Mouse (Mus musculus) hindbrain, embryonic 14.5 days (tissue): ENCODE data around the gene Slc18a3. TPM values are rescaled to one million over a fixed set of nuclear protein-coding genes. Genes with fewer than 3 reads are reported as not detected.
A peak's percentile ranks its signal among the peaks of the same experiment; 100 is the strongest.

Source experiments
- ATAC-seq: fragments of 200-750 bp; cut with Nextera tagmentation; 2 replicates; pipeline ENCODE4 v1.8.0; 2017; ENCODE audit warnings: moderate number of reproducible peaks, mild to moderate bottlenecking, moderate TSS enrichment, moderate library complexity; ENCODE audit not compliant: low FRiP score
- DNase-seq: peaks from one replicate; pipeline ENCODE4 v3.0.0-alpha.2; 2015; ENCODE audit warnings: low spot score
- H3K27ac ChIP-seq: fragments of 300-500 bp; sonication (generic); 2 replicates; pipeline ENCODE4 v1.5.1; 2014; ENCODE audit warnings: mild to moderate bottlenecking, moderate library complexity
- H3K27me3 ChIP-seq: fragments of 300-500 bp; sonication (generic); 2 replicates; pipeline ENCODE4 v1.6.1; 2014; ENCODE audit warnings: mild to moderate bottlenecking, low read length, mixed read lengths; ENCODE audit not compliant: control insufficient read depth, insufficient read depth
- H3K36me3 ChIP-seq: fragments of 300-500 bp; sonication (generic); replicated peaks from 2 replicates; pipeline ENCODE4 v1.6.1; 2014; ENCODE audit not compliant: control insufficient read depth, insufficient read depth
- H3K4me1 ChIP-seq: fragments of 300-500 bp; sonication (generic); replicated peaks from 2 replicates; pipeline ENCODE4 v1.6.1; 2014; ENCODE audit warnings: antibody characterized with exemption, low read length, mixed read lengths; ENCODE audit not compliant: control insufficient read depth, insufficient read depth
- H3K4me2 ChIP-seq: fragments of 300-500 bp; sonication (generic); replicated peaks from 2 replicates; pipeline ENCODE4 v1.6.1; 2014; ENCODE audit warnings: mild to moderate bottlenecking, moderate library complexity
- H3K4me3 ChIP-seq: fragments of 300-500 bp; sonication (generic); replicated peaks from 2 replicates; pipeline ENCODE4 v1.5.1; 2014; ENCODE audit warnings: mild to moderate bottlenecking, low read length
- H3K9ac ChIP-seq: fragments of 300-500 bp; sonication (generic); 2 replicates; pipeline ENCODE4 v1.6.1; 2014
- H3K9me3 ChIP-seq: fragments of 300-500 bp; sonication (generic); 2 replicates; pipeline ENCODE4 v1.6.1; 2016; ENCODE audit warnings: low read length; ENCODE audit not compliant: control insufficient read depth
- WGBS: fragments of 180-500 bp; shearing (Covaris S2); extraction: QIAGEN DNeasy Blood & Tissue Kit; methylation state at CpG from one replicate; pipeline ENCODE4 v1.1.7; 2014; 5-methylcytosine and 5-hydroxymethylcytosine counted together
- polyA plus RNA-seq: library from polyadenylated mRNA; unstranded; fragments of >200 nt; fragmentation: Nextera tagmentation; extraction: Ambion mirVana; gene quantifications from 2 replicates; pipeline ENCODE4 v1.2.1, GENCODE M21; 2014

Slc18a3 gene
- polyA plus RNA-seq, 1 experiment from 2014 or later: 26.9 TPM

DNA sequence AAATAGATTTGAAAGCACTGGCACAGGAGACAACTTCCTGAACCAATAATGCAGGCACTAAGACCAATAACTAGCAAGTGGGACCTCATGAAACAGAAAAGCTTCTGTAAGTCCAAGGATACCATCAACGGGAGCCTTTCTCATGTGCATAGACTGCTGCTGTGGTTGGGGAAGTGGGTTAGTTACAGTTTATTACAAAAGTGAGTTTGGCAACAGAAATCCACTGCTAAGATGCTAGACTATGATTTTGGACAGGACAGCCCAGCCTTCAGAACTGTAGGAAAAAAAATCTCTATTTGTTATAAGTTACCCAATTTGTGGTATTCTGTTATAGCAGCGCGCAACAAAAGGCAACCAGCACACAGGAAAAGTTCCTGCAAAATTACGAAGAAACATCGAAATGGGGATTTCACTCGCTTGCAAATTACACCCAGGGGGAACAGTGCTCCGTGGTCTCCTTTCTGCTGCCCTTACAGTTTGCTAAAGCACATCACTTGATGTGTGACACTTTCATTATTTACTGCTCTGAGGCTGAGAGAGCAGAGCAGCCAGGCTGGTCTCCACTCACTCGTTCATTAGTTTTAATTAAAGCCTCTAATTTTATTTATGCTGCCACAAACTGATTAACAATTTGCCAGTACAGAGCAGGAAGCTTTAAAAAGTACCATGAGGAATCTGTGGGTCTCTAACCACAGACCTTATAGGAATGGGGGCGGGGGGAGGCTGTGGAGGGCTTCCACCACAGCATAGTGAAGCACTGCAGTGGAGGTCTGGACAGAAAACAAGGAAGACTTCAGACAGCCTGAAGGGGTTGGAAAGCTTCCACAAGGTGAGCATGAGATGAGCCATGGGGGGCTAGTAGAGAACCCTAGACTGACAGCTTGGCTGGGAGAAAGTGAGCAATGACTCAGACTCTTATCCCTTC is 38.4 kb upstream of the Slc18a3 start:
- H3K9me3 ChIP-seq: no peaks in the 10 kb centered on the region
- no peak overlapping the region for H3K9ac ChIP-seq
- ATAC-seq (no peak), DNase-seq (no peak)
- H3K4me1 ChIP-seq: no peaks in the 10 kb centered on the region
- no peak overlapping the region for H3K4me3 ChIP-seq
- no peaks in the 10 kb centered on the region for H3K27me3 ChIP-seq
- H3K36me3 ChIP-seq: no peaks in the 10 kb centered on the region
- 76% methylated on average over 9 of the region's 9 CpGs for WGBS
- no peak overlapping the region for H3K4me2 ChIP-seq
- H3K27ac ChIP-seq: no peak overlapping the region

DNA sequence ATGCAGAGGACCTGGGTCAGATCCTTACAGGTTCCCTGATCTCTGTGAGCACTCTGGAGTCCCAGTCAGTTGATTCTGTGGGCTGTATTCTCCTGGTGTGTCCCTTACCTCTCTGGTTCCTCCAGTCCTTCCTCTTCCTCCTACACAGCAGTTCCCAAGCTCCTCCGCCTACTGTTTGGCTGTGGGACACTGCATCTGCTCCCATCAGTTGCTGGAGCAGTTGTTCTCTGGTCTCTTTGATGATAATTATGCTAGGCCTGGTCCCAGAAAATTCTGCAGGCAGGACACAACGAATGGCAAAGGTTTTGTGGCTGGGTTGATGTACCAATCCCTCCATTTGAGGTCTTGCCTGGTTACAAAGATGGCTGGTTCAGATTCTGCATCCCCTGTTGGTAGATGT is 36.7 kb upstream of the Slc18a3 start:
- no peaks in the 10 kb centered on the region for H3K27me3 ChIP-seq
- H3K4me1 ChIP-seq: no peaks in the 10 kb centered on the region
- no peaks in the 10 kb centered on the region for H3K9me3 ChIP-seq
- no peaks in the 10 kb centered on the region for H3K36me3 ChIP-seq
- H3K4me2 ChIP-seq: no peak overlapping the region
- H3K9ac ChIP-seq: no peak overlapping the region
- 72% methylated on average over 2 of the region's 2 CpGs for WGBS
- DNase-seq (no peak), ATAC-seq (no peak)
- H3K27ac ChIP-seq: no peak overlapping the region
- H3K4me3 ChIP-seq: no peak overlapping the region

DNA sequence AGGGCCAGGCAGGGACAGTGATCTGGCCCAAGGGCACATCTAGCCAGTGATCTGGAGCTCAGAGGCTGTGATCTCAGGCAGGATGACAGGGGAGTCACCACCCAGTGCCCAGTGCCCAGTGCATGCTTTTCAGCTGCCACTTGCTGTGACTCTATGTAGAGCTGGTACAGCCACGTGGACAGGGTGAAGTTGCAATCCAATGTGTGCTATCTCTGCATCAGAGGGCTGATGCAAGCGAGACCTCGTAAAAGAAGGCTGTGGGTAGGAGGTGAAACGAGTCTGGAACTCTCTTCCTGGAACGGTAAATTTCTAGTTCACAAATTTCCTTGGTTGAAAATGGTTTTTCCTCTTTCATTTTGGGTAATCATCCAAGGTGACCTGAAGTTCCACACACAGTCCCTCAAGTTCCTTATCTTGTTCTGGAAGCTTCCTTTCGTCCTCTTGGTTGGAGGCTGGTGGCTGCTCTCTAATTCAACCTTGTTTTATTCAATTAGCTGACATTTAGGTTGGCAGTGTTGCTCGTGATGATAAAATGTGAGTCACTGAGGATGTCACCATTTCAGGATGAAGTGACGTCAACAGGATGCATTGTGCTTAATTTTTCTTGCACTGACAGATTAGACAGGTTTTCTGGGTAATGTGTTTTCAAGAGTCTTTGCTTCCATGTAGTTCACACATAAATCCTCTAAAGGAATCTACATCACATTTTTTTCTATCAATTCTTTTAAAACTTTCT is 31.6 kb upstream of the Slc18a3 start:
- 75% methylated on average over 8 of the region's 8 CpGs for WGBS
- Histone ChIP-seq H3K36me3 (no peaks in the 10 kb centered on the region), H3K4me1 (0 out of 2 replicates have a peak, but pooled peaks cover 4% of the 10 kb centered on the region), H3K4me3 (no peak overlapping the region), H3K9me3 (no peaks in the 10 kb centered on the region), H3K9ac (no peak overlapping the region), H3K4me2 (no peak overlapping the region), H3K27me3 (no peaks in the 10 kb centered on the region), H3K27ac (no peak overlapping the region)
- ATAC-seq (no peak), DNase-seq (no peak)

DNA sequence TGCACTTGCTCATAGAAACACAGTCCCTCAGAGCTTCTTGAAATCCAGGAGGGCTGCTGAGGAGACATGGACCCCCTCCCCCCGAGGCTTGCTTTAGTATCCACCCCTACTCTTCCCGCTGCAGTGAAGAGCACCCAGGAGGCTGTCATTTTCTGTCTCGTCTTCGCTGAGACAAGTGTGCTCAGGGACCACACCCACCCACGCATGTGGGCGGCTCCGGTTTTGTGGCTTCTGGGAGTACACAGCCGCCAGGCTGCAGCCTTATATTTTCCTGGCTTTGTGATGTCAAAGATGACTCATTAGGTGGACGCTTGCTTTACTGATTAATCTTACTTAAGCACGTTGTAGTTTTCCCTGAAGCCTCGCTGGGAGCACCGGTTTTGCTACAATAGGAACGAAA is 27.9 kb upstream of the Slc18a3 start:
- Histone ChIP-seq H3K36me3 (no peaks in the 10 kb centered on the region), H3K9ac (peak overlapping the region; percentile 47), H3K9me3 (no peaks in the 10 kb centered on the region), H3K27me3 (no peaks in the 10 kb centered on the region), H3K4me1 (0 out of 2 replicates have a peak, but pooled peaks cover 4% of the 10 kb centered on the region), H3K27ac (no peak overlapping the region), H3K4me2 (peak overlapping the region; percentile 54), H3K4me3 (peak overlapping the region; percentile 28)
- DNase-seq: no peak
- WGBS: 13% methylated on average over 13 of the region's 13 CpGs
- no peak for ATAC-seq

DNA sequence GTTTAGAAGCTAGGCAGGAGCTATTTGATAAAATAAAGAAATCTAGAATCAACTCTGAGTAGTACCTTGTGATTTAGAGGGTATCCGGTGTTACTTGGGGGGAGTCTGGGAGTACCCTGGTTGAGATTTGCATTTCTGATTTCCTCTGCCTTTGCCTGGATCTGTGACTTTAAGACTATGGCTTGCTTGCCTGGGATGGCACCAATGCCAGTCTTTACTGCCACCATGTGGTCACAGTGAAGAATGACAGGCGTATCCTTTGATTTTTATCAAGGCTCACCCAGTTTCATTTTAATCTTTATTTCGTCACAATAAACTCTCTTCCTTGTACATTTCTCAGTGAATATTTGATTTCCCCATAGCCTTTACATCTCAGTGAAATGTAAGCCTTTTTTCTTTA is 17.4 kb upstream of the Slc18a3 start:
- Histone ChIP-seq H3K9ac (no peak overlapping the region), H3K27ac (no peak overlapping the region), H3K27me3 (no peaks in the 10 kb centered on the region), H3K4me3 (no peak overlapping the region), H3K4me1 (no peaks in the 10 kb centered on the region), H3K9me3 (no peaks in the 10 kb centered on the region), H3K4me2 (no peak overlapping the region), H3K36me3 (no peaks in the 10 kb centered on the region)
- 12% methylated on average over 3 of the region's 3 CpGs for WGBS
- ATAC-seq (no peak), DNase-seq (peak; percentile 78)

DNA sequence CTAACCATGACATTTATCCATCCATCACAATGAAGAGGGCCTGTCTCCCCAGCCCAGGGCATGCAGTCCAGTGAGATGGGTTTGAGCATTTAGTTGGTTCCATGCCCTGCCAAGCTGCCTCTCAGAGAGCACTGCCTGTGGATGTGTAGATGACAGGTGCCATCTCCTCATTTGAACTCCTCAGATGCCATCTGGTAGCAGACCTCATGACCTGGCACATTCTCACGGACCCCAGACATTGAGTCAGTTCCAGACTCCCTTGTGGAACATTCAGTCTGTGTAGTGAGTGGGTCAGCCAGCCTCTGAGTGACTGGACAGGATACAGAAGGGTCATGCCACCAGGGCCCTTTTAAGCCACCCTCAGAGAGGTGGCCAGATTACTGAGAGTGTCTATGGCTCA is 12.9 kb upstream of the Slc18a3 start:
- H3K27ac ChIP-seq: no peak overlapping the region
- no peaks in the 10 kb centered on the region for H3K4me1 ChIP-seq
- H3K4me3 ChIP-seq: no peak overlapping the region
- no peaks in the 10 kb centered on the region for H3K27me3 ChIP-seq
- no peak overlapping the region for H3K9ac ChIP-seq
- no peak overlapping the region for H3K4me2 ChIP-seq
- ATAC-seq (no peak), DNase-seq (no peak)
- 79% methylated on average over 1 of the region's 1 CpGs for WGBS
- H3K9me3 ChIP-seq: no peaks in the 10 kb centered on the region
- no peaks in the 10 kb centered on the region for H3K36me3 ChIP-seq

DNA sequence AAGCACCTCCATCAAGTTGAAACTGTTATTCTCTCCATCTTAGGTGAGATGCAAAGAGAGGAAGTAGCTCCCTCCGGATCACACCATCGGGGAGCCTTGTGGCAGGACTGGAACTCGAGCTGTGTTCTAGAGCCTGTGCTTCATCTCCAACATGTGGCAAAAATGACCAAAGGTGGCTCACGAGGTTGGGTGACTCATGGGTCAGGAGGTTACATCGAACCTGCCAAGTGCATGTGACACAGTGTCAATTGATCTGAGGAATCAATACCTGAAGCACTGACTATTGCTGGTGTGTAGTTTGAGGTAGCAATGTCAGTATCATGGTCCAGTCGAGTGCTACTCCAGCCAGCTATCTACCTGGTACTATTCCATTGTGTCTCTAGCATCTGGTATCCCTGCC is 11.9 kb upstream of the Slc18a3 start:
- DNase-seq: no peak
- no peaks in the 10 kb centered on the region for H3K9me3 ChIP-seq
- H3K4me2 ChIP-seq: no peak overlapping the region
- no peaks in the 10 kb centered on the region for H3K4me1 ChIP-seq
- ATAC-seq: no peak
- H3K27me3 ChIP-seq: no peaks in the 10 kb centered on the region
- WGBS: 80% methylated on average over 6 of the region's 6 CpGs
- no peak overlapping the region for H3K9ac ChIP-seq
- H3K4me3 ChIP-seq: no peak overlapping the region
- no peaks in the 10 kb centered on the region for H3K36me3 ChIP-seq
- H3K27ac ChIP-seq: no peak overlapping the region

DNA sequence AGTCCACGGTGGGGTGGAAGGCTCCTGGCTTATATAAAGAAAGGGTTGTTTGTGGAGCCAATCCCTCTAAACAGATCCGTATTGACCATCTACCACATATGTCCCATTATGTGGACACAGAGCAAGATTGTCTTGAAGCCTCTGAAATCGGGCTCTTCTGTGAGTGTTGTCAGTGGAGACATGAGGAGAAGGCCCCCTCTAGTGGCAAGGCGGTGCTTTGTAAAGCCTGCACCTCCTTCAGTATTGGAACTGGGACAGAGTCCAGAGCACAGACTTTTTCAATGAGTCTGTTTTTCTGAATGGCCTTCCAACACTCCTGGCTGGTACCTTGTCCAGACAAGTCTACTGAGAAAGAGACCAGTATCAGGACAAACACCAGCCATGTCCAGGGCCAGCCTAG is 8.3 kb upstream of the Slc18a3 start:
- peak; percentile 77; the same call in 1 of the 2 replicates for ATAC-seq

DNA sequence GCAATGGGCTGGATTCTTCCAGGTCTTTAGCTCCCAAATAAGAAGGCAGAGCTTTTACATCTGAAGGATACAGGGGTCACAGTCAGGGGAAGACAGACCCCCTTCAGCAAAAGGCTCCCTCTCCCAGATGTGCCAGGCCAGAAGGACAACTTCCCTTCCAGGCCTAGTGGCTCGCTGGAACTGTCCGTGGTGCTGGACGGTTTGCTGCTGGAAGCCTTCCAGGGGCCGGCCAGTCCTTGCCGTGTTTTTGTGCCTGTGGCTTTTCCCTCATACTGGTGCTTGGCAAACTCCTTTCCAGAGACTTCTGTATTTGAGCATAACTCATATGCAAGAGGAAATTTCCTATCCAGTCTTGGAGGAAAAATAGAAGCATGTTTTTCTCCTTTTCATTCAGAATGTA is 3.0 kb upstream of the Slc18a3 start:
- WGBS: 19% methylated on average over 5 of the region's 5 CpGs
- H3K9me3 ChIP-seq: no peaks in the 10 kb centered on the region
- DNase-seq (peak; percentile 55), ATAC-seq (no peak)
- peaks cover 12% of the 10 kb centered on the region for H3K4me1 ChIP-seq
- H3K27me3 ChIP-seq: peaks cover 55% of the 10 kb centered on the region
- no peak overlapping the region for H3K4me2 ChIP-seq
- H3K36me3 ChIP-seq: no peaks in the 10 kb centered on the region
- H3K27ac ChIP-seq: no peak overlapping the region
- no peak overlapping the region for H3K9ac ChIP-seq
- no peak overlapping the region for H3K4me3 ChIP-seq

More for the DNA sequence above, 8.3 kb upstream of the Slc18a3 start:
- Histone ChIP-seq H3K9ac (no peak overlapping the region), H3K27ac (no peak overlapping the region), H3K4me3 (no peak overlapping the region), H3K36me3 (no peaks in the 10 kb centered on the region), H3K4me1 (no peaks in the 10 kb centered on the region), H3K4me2 (no peak overlapping the region), H3K27me3 (0 out of 2 replicates have a peak, but pooled peaks cover under 1% of the 10 kb centered on the region), H3K9me3 (no peaks in the 10 kb centered on the region)
- peak; percentile 78 for DNase-seq
- WGBS: 15% methylated on average over 4 of the region's 4 CpGs
